Mouse (Mus musculus): ENCODE measurements around the gene Fxyd7.

Gene Fxyd7

DNA sequence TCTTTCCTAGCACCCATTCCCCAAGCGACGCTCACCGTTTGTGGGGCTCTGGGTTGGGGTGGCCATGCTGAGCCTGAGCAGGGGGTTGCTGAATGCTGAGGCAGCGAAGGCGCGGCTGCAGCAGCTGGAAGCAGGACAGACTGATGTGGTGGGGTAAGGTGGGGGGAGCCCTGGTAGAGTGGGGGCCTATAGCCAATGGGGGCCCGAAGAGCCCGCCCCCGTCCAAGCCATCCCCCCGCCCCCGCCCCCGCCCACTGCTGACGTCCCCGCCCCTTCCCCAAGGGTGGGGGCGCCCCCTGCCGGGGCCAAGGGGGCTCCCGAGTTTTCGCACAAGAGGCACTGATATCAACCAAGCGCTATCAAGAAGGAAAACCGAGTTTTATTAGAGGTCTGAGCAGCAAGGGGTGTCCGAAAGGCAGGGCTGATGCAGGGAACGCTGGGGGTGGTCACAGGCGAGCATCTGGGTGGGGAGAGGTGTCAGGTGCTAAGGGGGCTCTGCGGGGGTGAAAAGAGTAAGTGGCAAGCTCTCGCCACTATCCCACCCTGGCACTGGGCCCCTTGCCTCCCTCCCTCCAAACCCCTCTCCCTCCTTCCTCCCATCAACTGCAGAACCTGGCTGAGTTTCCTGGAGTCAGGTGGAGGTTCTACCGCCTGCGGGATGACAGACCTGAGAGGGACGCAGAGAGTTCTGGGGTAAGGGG lies at the start of gene Fxyd7:
TSS of gene Fxyd7 (minus strand) at position 147 of the 701 bp plus-strand sequence.
- no peak for DNase-seq (ENCODE audit: low spot score in 2 of 2)

GRCm38 (mm10) chr7:31100786-31101185 lies 49.5 kb upstream of the Fxyd7 start:
- no peak for DNase-seq (ENCODE audit: low spot score in 2 of 2)

GRCm38 (mm10) chr7:31099612-31099982 lies 48.3 kb upstream of the Fxyd7 start:
- no peak for DNase-seq (ENCODE audit: low spot score in 2 of 2)

DNA sequence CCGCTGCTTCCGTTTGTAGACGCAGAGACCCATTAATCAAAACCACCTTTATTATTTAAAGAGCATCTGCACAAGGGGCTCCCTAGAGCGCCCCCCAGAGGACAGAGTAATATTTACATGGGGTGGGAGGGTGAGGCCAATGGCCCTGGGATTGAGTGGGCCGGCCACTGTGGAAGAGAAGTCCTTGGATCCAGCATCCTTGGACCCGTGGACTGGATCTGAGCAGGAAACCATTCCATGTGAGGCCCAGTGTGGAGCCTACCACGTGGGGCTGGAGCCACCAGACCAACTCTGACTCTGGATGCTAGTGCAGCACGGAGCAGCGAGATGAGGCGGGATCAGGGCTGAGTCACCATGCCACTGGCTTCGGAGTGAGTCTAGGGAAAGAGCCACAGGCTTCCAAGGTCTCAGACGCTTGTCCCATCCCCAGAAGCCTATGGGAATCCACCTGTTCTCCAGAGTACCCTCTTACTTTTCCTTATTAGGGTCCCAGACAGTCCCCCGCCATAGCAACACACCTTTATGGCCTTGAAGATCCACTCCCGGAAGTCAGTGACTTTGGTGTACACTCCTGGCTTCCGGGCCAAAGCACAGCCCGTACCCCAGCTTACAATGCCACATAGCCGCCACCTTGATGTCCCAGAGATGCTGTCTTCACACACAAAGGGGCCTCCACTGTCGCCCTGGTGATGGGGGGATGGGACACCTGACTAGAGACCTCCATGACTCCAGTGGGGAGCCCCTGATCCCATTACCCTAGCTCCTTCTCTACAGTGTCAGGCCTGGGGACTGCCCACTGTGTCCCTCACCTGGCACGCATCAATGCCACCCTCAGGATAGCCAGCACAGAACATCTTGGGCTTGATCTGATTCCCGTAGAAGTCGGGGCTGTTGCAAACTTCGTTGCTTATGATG lies 47.7 kb upstream of the Fxyd7 start:
- peak in 1 of 2 experiments; percentile 35 for DNase-seq (ENCODE audit: low spot score in 2 of 2)

GRCm38 (mm10) chr7:31097583-31098248 lies 46.4 kb upstream of the Fxyd7 start:
- peak; percentile 79 to 89 for DNase-seq (ENCODE audit: low spot score in 2 of 2)

- peak in 1 of 2 experiments; percentile 44 for DNase-seq (ENCODE audit: low spot score in 2 of 2)
These were observed 45.8 kb upstream of the Fxyd7 start for GRCm38 (mm10) chr7:31096892-31097564.

- DNase-seq (ENCODE audit: low spot score in 2 of 2) = peak in 1 of 2 experiments; percentile 34
These were observed 43.7 kb upstream of the Fxyd7 start for GRCm38 (mm10) chr7:31094774-31095501.

- peak; percentile 72 to 75 for DNase-seq (ENCODE audit: low spot score in 2 of 2)
These were observed 38.5 kb upstream of the Fxyd7 start for GRCm38 (mm10) chr7:31089721-31090120.

GRCm38 (mm10) chr7:31088206-31088605 lies 36.9 kb upstream of the Fxyd7 start:
- DNase-seq (ENCODE audit: low spot score in 2 of 2) = no peak

- DNase-seq (ENCODE audit: low spot score in 2 of 2) = peak in 1 of 2 experiments; percentile 44
These were observed 36.0 kb upstream of the Fxyd7 start for GRCm38 (mm10) chr7:31087262-31087661.

DNA sequence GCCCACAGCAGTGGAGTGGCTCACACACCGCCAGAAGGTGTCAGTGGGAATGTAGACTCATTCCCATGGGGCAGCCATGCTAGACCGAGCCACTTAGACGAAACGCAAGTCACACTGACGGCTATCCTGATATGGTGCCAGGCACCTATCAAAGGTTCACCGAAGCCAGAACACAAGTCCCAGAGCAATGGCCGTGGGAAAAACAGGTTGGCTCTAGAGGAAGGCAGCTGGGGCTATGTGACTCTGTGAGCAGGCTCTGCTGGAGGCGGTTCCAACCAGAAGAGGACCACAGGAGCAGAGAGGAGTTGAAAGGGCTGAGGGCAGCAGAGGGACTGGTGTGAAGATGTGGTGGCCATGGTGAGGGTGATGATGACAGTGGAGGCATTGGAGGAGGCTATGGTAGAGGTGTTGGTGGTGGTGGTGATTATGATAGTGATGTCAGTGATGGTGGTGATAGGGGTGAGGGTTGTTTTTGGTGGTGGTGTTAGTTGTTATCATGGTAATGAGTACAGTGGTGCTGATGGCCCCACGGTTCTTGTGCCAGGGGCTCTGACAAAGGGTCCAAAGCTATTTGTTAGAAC lies 35.0 kb upstream of the Fxyd7 start:
- DNase-seq (ENCODE audit: low spot score in 2 of 2) = peak; percentile 67 to 86

- no peak for DNase-seq (ENCODE audit: low spot score in 2 of 2)
These were observed 33.9 kb upstream of the Fxyd7 start for GRCm38 (mm10) chr7:31085171-31085570.

DNA sequence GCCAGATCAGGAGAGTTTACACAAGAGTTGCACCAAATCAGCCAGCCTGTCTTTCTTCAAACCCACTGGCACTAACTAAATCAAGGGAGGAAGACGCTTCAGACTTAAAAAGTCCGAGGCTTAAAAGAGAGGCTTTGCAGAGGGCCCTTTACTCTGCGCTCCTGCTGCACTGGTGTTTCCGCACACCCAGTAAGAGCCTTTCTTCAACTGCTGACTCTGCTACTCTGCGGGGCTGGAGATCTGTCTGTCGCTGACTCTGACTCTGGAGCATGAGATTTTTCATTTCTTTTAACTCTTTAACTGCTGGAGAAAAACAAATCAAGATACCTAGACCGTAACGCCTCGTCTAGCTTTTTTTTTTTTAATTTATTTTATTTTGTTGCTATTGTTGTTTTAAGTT lies 32.9 kb upstream of the Fxyd7 start:
- no peak for DNase-seq (ENCODE audit: low spot score in 2 of 2)

DNA sequence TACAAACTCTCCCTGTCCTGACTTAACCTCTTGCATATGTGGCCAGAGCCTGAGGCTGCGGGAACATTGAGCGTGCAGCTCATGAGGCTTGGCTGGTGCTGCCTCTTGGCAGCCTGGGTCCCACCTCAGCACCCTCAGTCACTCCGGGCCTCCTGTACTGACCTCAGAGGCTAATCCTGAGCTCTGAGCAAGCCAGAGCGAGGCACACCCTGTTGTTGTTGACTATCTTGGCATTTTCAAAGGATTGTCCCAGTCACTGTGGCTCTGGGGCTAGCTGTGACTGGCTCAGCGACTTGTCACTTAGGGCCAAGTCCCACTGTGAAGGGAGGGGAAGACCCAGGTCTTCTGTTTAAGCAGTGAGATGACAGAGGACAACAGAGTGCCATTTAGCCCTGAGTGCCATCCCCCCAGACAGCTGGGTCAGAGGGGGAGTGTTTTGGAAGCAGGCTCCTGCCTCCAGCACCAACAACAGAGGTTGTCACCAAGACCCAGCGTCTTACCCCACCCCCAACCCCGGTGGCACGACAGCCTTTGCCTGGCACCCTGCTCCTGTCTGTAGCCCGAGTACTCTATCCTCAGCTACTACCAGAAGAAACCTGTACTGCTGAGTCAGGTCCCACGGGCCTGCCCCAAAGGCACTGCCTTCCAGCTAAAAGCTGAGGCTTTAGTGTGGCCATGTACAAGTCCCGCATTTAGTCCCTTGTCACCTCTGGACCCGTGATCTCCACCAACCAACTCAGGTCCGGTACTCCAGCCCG lies 31.7 kb upstream of the Fxyd7 start:
- no peak for DNase-seq (ENCODE audit: low spot score in 2 of 2)

DNA sequence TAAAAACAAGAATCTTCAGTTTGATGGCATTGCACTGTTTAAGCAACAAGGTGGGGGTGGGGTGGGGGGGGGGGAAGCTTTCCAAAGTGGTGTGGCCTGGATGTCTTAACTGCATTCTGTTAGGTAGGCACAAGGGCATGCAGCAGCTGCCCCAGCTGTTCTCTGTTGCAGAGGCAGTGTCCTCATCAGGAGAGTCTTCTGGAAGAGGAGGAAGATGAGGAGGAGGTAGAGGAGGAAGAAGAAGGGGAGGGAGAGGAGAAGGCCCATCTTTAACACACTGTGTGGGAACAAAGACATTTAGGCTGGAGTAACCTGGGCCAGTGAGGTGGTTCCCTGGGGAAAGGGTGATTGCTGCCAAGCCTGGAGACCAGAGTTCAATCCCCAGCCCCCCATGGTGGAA lies 30.8 kb upstream of the Fxyd7 start:
- no peak for DNase-seq (ENCODE audit: low spot score in 2 of 2)

- no peak for DNase-seq (ENCODE audit: low spot score in 2 of 2)
These were observed 29.8 kb upstream of the Fxyd7 start for GRCm38 (mm10) chr7:31081106-31081505.

- no peak for DNase-seq (ENCODE audit: low spot score in 2 of 2)
These were observed 29.3 kb upstream of the Fxyd7 start for GRCm38 (mm10) chr7:31080611-31081010.

DNA sequence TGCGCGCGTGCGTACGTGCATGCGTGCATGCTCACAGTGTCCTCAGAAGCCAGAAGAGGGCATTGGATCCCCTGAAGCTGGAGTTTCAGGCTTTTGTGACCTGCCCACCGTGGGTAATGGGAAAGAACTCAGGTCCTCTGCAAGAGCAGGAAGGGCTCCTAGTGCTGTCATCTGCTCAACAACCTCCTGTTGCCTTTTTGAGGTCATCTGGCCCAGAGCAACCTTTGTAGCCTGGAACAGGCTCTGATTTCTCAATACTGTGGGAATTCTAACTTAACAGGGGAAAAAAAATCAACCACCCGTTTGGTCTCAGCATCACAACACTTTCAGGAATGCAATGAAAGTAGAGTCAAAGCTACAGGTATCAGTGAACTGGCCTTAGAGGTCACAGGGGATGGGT lies 28.4 kb upstream of the Fxyd7 start:
- no peak for DNase-seq (ENCODE audit: low spot score in 2 of 2)

DNA sequence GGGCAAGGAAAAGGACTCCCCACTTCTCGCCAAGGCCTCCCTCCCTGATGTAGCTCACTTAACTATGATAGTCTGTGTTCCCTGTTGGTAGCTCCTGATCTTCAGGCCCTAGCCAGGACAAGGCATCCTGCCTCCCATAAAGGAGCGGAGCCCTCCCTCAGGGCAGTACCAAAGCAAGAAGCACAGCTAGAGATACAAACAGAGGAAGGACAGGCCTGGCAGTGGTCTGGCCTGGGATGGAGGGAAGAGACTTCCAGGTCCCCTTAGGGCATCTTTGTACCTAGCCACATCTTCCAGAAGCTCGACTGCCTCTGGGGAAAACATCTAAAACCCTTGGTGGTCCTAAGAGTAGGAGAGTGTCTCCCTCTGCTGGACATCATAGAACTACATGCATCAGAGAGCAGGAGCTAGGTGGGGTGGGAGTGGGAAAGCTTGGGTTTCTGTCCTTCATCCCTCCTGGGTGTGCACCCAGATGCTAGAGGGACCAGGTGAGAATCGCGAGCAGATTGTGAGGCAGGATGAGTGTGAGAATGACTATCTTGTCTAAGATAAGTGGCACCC lies 26.7 kb upstream of the Fxyd7 start:
- peak; percentile 32 to 36 for DNase-seq (ENCODE audit: low spot score in 2 of 2)

DNA sequence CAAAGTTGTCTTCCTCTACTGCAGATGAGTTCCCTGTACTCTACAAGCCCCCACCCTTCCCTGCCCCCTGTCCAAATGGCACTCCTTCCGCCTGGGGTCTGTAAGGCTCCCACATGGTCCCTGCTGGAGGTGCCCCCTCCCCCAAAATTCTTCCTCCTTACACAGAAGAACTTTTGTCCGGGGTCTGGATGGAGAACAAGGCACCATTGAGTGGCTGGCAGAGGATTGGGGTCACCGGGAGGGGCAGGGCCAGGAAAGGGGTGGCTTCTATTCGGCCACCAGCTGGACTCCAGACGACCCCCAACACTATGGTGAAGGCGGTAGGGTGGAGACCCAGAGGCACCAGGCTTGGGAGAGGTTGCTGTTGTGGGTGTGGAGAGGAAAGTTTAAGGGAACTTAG lies 26.2 kb upstream of the Fxyd7 start:
- no peak for DNase-seq (ENCODE audit: low spot score in 2 of 2)

Measured in natural killer cell, adult 2 months (primary cell).